Mouse (Mus musculus): ENCODE results near the gene Sirt3. TPM values are rescaled to one million over a fixed set of nuclear protein-coding genes. Genes with fewer than 3 reads are reported as not detected.

Sirt3 gene
- polyA plus RNA-seq, 1 experiment, result 27.6 TPM

DNA sequence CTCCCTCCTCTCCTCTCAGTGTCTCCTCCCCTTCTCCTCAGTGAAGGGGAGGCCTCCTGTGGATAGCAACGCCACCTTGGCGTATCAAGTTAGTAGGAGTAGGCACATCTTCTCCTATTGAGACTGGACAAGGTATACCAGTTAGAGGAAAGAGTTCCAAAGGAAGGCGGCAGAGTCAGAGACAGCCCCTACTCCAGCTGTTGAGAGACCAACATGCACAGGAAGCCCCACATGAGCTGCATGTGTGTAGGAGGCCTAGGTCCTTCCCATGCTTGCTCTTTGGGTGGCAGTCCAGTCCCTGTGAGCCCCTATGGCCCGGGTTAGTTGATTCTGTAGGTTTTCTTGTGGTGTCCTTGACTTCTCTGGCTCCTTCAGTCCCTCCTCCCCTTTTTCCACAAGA lies 48.8 kb downstream of the Sirt3 start:
- H3K27ac ChIP-seq (ENCODE audit: control insufficient read depth, insufficient read depth, low read length), result no peak overlapping the region
- H3K36me3 ChIP-seq (ENCODE audit: control insufficient read depth, insufficient read depth, low read length), result no peaks in the 10 kb centered on the region
- TF ChIP-seq POLR2A (IDR thresholded peaks at IDR 0.05; ENCODE audit: control insufficient read depth, extremely low read depth, insufficient read depth, low read length, poor library complexity) (no peak), CTCF (IDR thresholded peaks at IDR 0.05; ENCODE audit: borderline replicate concordance, control insufficient read depth, extremely low read depth, insufficient read depth, low read length, poor library complexity) (no peak)
- no peak for DNase-seq
- WGBS, result 89% methylated on average over 4 of the region's 4 CpGs
- no peak overlapping the region for H3K4me3 ChIP-seq (ENCODE audit: control insufficient read depth, insufficient read depth, low read length)
- H3K4me1 ChIP-seq (replicated peaks; ENCODE audit: control insufficient read depth, insufficient read depth, low read length), result no peaks in the 10 kb centered on the region
- no peaks in the 10 kb centered on the region for H3K27me3 ChIP-seq (ENCODE audit: control insufficient read depth, insufficient read depth, low read length)

DNA sequence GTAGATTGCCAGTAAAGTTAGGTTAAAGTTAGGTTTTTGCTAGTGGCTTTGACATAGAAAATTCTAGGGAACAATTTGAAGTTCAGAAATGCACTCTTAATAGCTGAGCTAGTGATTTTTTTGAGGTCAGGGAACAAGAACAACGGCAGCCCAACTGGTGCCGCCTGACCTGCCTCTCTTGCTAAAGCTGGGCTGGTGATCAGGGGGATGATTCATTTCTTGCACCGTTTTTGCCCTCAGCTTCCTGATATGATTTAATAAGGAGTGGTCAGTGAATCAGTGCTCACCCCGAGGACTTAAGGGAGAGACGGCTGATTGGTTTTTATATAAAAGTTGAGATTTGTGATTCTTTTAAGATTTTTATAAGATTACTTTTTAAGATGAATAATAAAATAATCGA lies 50.7 kb downstream of the Sirt3 start:
- DNase-seq, result no peak
- no peak overlapping the region for H3K4me3 ChIP-seq (ENCODE audit: control insufficient read depth, insufficient read depth, low read length)
- H3K27me3 ChIP-seq (ENCODE audit: control insufficient read depth, insufficient read depth, low read length), result no peaks in the 10 kb centered on the region
- H3K36me3 ChIP-seq (ENCODE audit: control insufficient read depth, insufficient read depth, low read length), result no peaks in the 10 kb centered on the region
- H3K27ac ChIP-seq (ENCODE audit: control insufficient read depth, insufficient read depth, low read length), result no peak overlapping the region
- no peak for TF ChIP-seq CTCF (IDR thresholded peaks at IDR 0.05; ENCODE audit: borderline replicate concordance, control insufficient read depth, extremely low read depth, insufficient read depth, low read length, poor library complexity)
- TF ChIP-seq POLR2A (IDR thresholded peaks at IDR 0.05; ENCODE audit: control insufficient read depth, extremely low read depth, insufficient read depth, low read length, poor library complexity), result no peak
- WGBS, result 68% methylated on average over 6 of the region's 6 CpGs
- no peaks in the 10 kb centered on the region for H3K4me1 ChIP-seq (replicated peaks; ENCODE audit: control insufficient read depth, insufficient read depth, low read length)

DNA sequence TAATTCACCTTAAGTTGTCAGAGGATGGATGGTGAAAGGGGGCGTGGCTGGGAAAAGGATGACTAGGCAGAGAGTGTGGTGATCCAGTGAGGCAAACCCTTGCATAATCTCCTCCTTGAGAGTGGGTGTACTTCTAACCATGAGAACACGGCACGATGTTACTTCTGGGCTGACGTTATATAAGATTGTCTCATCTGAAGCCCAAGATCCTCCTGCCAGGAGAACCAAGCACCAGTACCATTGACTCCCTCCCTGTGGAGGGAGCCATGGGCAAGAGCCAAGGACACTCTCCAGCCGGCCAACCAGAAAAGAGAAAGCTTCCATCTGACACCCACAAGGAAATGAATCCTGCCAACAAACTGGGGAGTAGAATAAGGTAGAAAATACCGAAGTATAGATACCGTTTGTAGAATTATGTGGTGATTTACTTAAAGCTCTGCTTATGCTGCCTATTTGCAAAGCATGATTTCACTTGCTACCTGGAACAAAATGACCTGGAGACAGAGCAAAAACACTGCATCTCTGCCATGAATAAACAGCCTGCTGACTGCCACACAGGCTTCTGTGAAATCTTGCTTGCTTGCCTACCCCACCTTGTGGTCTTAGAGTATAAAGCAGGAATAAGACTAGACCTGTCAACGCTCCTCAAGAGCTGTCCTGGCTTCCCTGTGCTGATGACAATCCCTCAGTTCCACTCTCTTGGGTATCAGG lies 53.8 kb downstream of the Sirt3 start:
- no peak overlapping the region for H3K27ac ChIP-seq (ENCODE audit: control insufficient read depth, insufficient read depth, low read length)
- TF ChIP-seq CTCF (IDR thresholded peaks at IDR 0.05; ENCODE audit: borderline replicate concordance, control insufficient read depth, extremely low read depth, insufficient read depth, low read length, poor library complexity), result no peak
- TF ChIP-seq POLR2A (IDR thresholded peaks at IDR 0.05; ENCODE audit: control insufficient read depth, extremely low read depth, insufficient read depth, low read length, poor library complexity), result no peak
- no peak overlapping the region for H3K4me3 ChIP-seq (ENCODE audit: control insufficient read depth, insufficient read depth, low read length)
- H3K4me1 ChIP-seq (replicated peaks; ENCODE audit: control insufficient read depth, insufficient read depth, low read length), result no peaks in the 10 kb centered on the region
- no peaks in the 10 kb centered on the region for H3K27me3 ChIP-seq (ENCODE audit: control insufficient read depth, insufficient read depth, low read length)
- no peaks in the 10 kb centered on the region for H3K36me3 ChIP-seq (ENCODE audit: control insufficient read depth, insufficient read depth, low read length)
- 26% methylated on average over 8 of the region's 8 CpGs for WGBS
- DNase-seq, result no peak

DNA sequence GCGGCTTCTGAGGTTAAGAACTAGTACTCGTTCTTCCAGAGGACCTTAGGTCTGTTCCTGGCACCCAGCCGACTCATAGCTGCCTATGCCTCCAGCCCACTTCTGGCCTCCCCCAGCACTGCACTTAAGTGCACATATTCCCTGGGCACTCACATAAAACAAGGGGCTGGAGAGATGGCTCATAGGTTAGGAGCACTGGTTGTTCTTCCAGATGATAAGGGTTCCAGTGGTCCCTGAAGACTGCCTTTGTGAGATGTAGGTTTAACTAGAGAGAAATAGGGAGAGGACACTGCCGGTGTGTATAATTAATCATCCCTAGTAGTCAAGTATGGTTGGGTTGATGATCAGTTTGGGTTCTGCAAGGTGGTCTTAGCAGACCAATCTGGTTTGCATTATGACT lies 59.4 kb downstream of the Sirt3 start:
- TF ChIP-seq POLR2A (IDR thresholded peaks at IDR 0.05; ENCODE audit: control insufficient read depth, extremely low read depth, insufficient read depth, low read length, poor library complexity), result no peak
- TF ChIP-seq CTCF (IDR thresholded peaks at IDR 0.05; ENCODE audit: borderline replicate concordance, control insufficient read depth, extremely low read depth, insufficient read depth, low read length, poor library complexity), result no peak
- 95% methylated on average over 4 of the region's 4 CpGs for WGBS
- Histone ChIP-seq H3K4me3 (ENCODE audit: control insufficient read depth, insufficient read depth, low read length) (no peak overlapping the region), H3K36me3 (ENCODE audit: control insufficient read depth, insufficient read depth, low read length) (no peaks in the 10 kb centered on the region), H3K27me3 (ENCODE audit: control insufficient read depth, insufficient read depth, low read length) (no peaks in the 10 kb centered on the region; the same call in 1 of the 2 replicates), H3K4me1 (replicated peaks; ENCODE audit: control insufficient read depth, insufficient read depth, low read length) (no peaks in the 10 kb centered on the region; the same call in 1 of the 2 replicates), H3K27ac (ENCODE audit: control insufficient read depth, insufficient read depth, low read length) (no peak overlapping the region)
- DNase-seq, result no peak

DNA sequence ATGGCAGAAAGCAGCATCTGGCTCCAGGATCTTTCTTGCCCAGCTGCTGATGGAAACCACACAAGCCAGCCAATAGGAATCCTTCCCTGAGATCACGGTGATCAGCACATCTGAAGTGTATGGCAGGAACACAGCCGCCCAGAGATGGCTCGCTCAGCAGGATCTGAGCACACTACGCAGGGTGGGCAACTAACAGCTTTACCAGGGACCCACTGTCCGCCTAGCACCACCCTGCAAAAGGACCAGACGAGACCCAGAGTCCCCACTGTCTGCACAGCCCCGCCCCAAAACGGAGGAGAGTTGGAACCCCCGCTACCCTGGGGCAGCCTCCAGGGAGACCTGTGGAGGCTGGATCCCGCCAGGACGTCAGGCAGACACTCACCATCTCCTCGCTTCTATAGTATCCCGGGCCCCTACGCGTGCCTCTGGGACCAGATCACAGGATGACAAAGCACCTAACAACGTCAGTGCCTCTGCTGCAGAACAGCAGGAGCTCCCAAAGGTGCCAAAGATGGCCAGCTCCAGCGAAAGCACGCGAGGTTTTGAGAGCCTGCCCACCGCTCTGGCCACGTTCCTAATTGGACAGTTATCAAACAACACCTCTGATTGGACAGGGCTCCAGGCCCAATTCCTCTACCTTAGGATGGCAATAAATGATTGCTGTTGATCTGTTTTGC lies 60.3 kb downstream of the Sirt3 start, which contains the start of gene Zfp941:
Gene Zfp941, minus strand, starts transcription at position 526 of the 677 bp plus-strand sequence.
- no peaks in the 10 kb centered on the region; the same call in 1 of the 2 replicates for H3K27me3 ChIP-seq (ENCODE audit: control insufficient read depth, insufficient read depth, low read length)
- H3K36me3 ChIP-seq (ENCODE audit: control insufficient read depth, insufficient read depth, low read length), result no peaks in the 10 kb centered on the region
- no peak within 1 kb of the TSS for H3K27ac ChIP-seq (ENCODE audit: control insufficient read depth, insufficient read depth, low read length)
- TF ChIP-seq CTCF (IDR thresholded peaks at IDR 0.05; ENCODE audit: borderline replicate concordance, control insufficient read depth, extremely low read depth, insufficient read depth, low read length, poor library complexity) (no peak), POLR2A (IDR thresholded peaks at IDR 0.05; ENCODE audit: control insufficient read depth, extremely low read depth, insufficient read depth, low read length, poor library complexity) (no peak)
- 6% methylated on average over 21 of the region's 21 CpGs for WGBS
- peak within 1 kb of the TSS; percentile 24; the same call in 1 of the 2 replicates for H3K4me3 ChIP-seq (ENCODE audit: control insufficient read depth, insufficient read depth, low read length)
- no peak for DNase-seq
- no peaks in the 10 kb centered on the region; the same call in 1 of the 2 replicates for H3K4me1 ChIP-seq (replicated peaks; ENCODE audit: control insufficient read depth, insufficient read depth, low read length)

DNA sequence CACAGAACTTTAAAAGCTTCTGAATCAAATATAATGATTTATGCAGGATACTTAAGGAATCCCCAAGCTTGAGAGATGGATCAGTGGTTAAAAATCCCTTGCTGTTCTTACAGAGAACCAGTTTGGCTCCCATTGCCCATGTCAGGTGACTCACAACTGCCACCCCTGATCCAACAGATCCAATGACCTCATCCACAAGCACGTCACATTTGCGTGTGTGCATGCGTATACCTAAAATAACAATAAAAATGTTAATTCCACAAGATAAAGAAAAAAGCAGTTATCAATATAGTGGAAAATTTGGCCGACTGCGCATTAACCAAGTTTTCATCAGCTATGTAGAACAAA lies 60.8 kb downstream of the Sirt3 start:
- Histone ChIP-seq H3K4me3 (ENCODE audit: control insufficient read depth, insufficient read depth, low read length) (no peak overlapping the region), H3K36me3 (ENCODE audit: control insufficient read depth, insufficient read depth, low read length) (no peaks in the 10 kb centered on the region), H3K27ac (ENCODE audit: control insufficient read depth, insufficient read depth, low read length) (no peak overlapping the region), H3K4me1 (replicated peaks; ENCODE audit: control insufficient read depth, insufficient read depth, low read length) (no peaks in the 10 kb centered on the region; the same call in 1 of the 2 replicates), H3K27me3 (ENCODE audit: control insufficient read depth, insufficient read depth, low read length) (no peaks in the 10 kb centered on the region; the same call in 1 of the 2 replicates)
- no peak for TF ChIP-seq POLR2A (IDR thresholded peaks at IDR 0.05; ENCODE audit: control insufficient read depth, extremely low read depth, insufficient read depth, low read length, poor library complexity)
- no peak for TF ChIP-seq CTCF (IDR thresholded peaks at IDR 0.05; ENCODE audit: borderline replicate concordance, control insufficient read depth, extremely low read depth, insufficient read depth, low read length, poor library complexity)
- DNase-seq, result no peak
- 82% methylated on average over 5 of the region's 5 CpGs for WGBS
